Mouse (Mus musculus) testis, adult 2 months (tissue): Measurements from ENCODE around the gene Tmem183a. TPM values are rescaled to one million over a fixed set of nuclear protein-coding genes. Genes with fewer than 3 reads are reported as not detected.

Experiments used
- H3K27ac ChIP-seq: fragments of 200-500 bp; 2 replicates; pipeline ENCODE4 v1.5.1; 2012; ENCODE audit warnings: low read depth, low read length; ENCODE audit not compliant: control insufficient read depth, insufficient read depth
- H3K27me3 ChIP-seq: fragments of 200-500 bp; 2 replicates; pipeline ENCODE4 v1.6.1; 2012; ENCODE audit warnings: mild to moderate bottlenecking, low read length, moderate library complexity; ENCODE audit not compliant: control insufficient read depth, insufficient read depth
- H3K36me3 ChIP-seq: fragments of 200-500 bp; 2 replicates; pipeline ENCODE4 v1.6.1; 2012; ENCODE audit warnings: mild to moderate bottlenecking, low read length; ENCODE audit not compliant: control insufficient read depth, insufficient read depth
- H3K4me1 ChIP-seq: fragments of 200-500 bp; 2 replicates; pipeline ENCODE4 v1.6.1; 2012; ENCODE audit warnings: low read length; ENCODE audit not compliant: control insufficient read depth, insufficient read depth
- H3K4me3 ChIP-seq: fragments of 200-500 bp; 2 replicates; pipeline ENCODE4 v1.5.1; 2012; ENCODE audit warnings: low read depth, mild to moderate bottlenecking, low read length, moderate library complexity, mixed read lengths; ENCODE audit not compliant: control insufficient read depth
- CTCF ChIP-seq: fragments of 200-500 bp; IDR thresholded peaks from 2 replicates; pipeline ENCODE4 v1.5.1; 2012; ENCODE audit warnings: low read depth, mild to moderate bottlenecking, inconsistent platforms, low read length, moderate library complexity; ENCODE audit not compliant: control insufficient read depth, insufficient read depth, insufficient replicate concordance
- POLR2A ChIP-seq: fragments of 200-500 bp; IDR thresholded peaks from 2 replicates; pipeline ENCODE4 v1.6.1; 2012; ENCODE audit warnings: low read depth, mild to moderate bottlenecking, inconsistent platforms, low read length, moderate library complexity; ENCODE audit not compliant: control insufficient read depth
- polyA plus RNA-seq: library from polyadenylated mRNA; depleted of rRNA; stranded (reverse); fragments of >200 nt; gene quantifications from 2 replicates; pipeline ENCODE4 v1.2.3, GENCODE M21; 2012

The Tmem183a gene
- polyA plus RNA-seq, 1 experiment: 127 TPM

- no peaks in the 10 kb centered on the region for H3K27me3 ChIP-seq
- no peak overlapping the region for H3K27ac ChIP-seq
- TF ChIP-seq POLR2A (no peak), CTCF (no peak)
- peaks cover 11% of the 10 kb centered on the region for H3K4me1 ChIP-seq
- H3K4me3 ChIP-seq: no peak overlapping the region
- no peaks in the 10 kb centered on the region for H3K36me3 ChIP-seq
Measured at GRCm38 (mm10) chr1:134339162-134339561, 22.6 kb downstream of the Tmem183a start.

GRCm38 (mm10) chr1:134336958-134337710, 24.6 kb downstream of the Tmem183a start:
- Histone ChIP-seq H3K4me1 (peaks cover 6% of the 10 kb centered on the region), H3K27ac (no peak overlapping the region), H3K36me3 (no peaks in the 10 kb centered on the region), H3K27me3 (no peaks in the 10 kb centered on the region), H3K4me3 (no peak overlapping the region)
- TF ChIP-seq CTCF: no peak
- TF ChIP-seq POLR2A: no peak

GRCm38 (mm10) chr1:134335924-134336810, 25.6 kb downstream of the Tmem183a start:
- Histone ChIP-seq H3K4me1 (peaks cover 6% of the 10 kb centered on the region), H3K4me3 (no peak overlapping the region), H3K27me3 (no peaks in the 10 kb centered on the region), H3K27ac (no peak overlapping the region), H3K36me3 (no peaks in the 10 kb centered on the region)
- TF ChIP-seq CTCF (no peak), POLR2A (no peak)

GRCm38 (mm10) chr1:134335211-134335923, 26.4 kb downstream of the Tmem183a start:
- no peak for TF ChIP-seq CTCF
- no peak for TF ChIP-seq POLR2A
- H3K36me3 ChIP-seq: no peaks in the 10 kb centered on the region
- H3K4me3 ChIP-seq: no peak overlapping the region
- no peak overlapping the region for H3K27ac ChIP-seq
- no peaks in the 10 kb centered on the region for H3K27me3 ChIP-seq
- peaks cover 6% of the 10 kb centered on the region for H3K4me1 ChIP-seq

GRCm38 (mm10) chr1:134334111-134334827, 27.5 kb downstream of the Tmem183a start:
- TF ChIP-seq POLR2A: no peak
- no peak for TF ChIP-seq CTCF
- peaks cover 6% of the 10 kb centered on the region for H3K4me1 ChIP-seq
- H3K4me3 ChIP-seq: no peak overlapping the region
- H3K36me3 ChIP-seq: no peaks in the 10 kb centered on the region
- H3K27ac ChIP-seq: no peak overlapping the region
- no peaks in the 10 kb centered on the region for H3K27me3 ChIP-seq

GRCm38 (mm10) chr1:134333371-134334110, 28.2 kb downstream of the Tmem183a start:
- H3K4me1 ChIP-seq: peaks cover 8% of the 10 kb centered on the region
- no peak for TF ChIP-seq CTCF
- TF ChIP-seq POLR2A: no peak
- no peak overlapping the region for H3K4me3 ChIP-seq
- no peaks in the 10 kb centered on the region for H3K27me3 ChIP-seq
- H3K36me3 ChIP-seq: no peaks in the 10 kb centered on the region
- H3K27ac ChIP-seq: no peak overlapping the region
